Mouse (Mus musculus): ENCODE results near the gene Hist2h2be. TPM values are rescaled to one million over a fixed set of nuclear protein-coding genes. Genes with fewer than 3 reads are reported as not detected.

The Hist2h2be gene
- polyA plus RNA-seq, 1 experiment from 2014 or later: 4.3 TPM

Other genes starting within 250 kb of the Hist2h2be start
- 10.0 TPM for gene Plekho1, start 225.1 kb upstream of the Hist2h2be start, polyA plus RNA-seq (2017; shearing (Covaris generic))
- gene Vps45, start 162.7 kb upstream of the Hist2h2be start, polyA plus RNA-seq (2017; shearing (Covaris generic)): 30.5 TPM
- gene Otud7b, start 116.6 kb upstream of the Hist2h2be start, polyA plus RNA-seq (2017; shearing (Covaris generic)): 30.5 TPM
- 3.6 TPM for gene Mtmr11, start 59.1 kb upstream of the Hist2h2be start, polyA plus RNA-seq (2017; shearing (Covaris generic))
- 175 TPM for gene Sf3b4, start 48.8 kb upstream of the Hist2h2be start, polyA plus RNA-seq (2017; shearing (Covaris generic))
- gene Sv2a, start 40.0 kb upstream of the Hist2h2be start, polyA plus RNA-seq (2017; shearing (Covaris generic)): 2.9 TPM
- gene Bola1, start 1.4 kb upstream of the Hist2h2be start, polyA plus RNA-seq (2017; shearing (Covaris generic)): 37.2 TPM
- gene Hist2h2ab, start 1.3 kb upstream of the Hist2h2be start, polyA plus RNA-seq (2017; shearing (Covaris generic)): not detected
- gene Hist2h2ac, start 239 bp upstream of the Hist2h2be start, polyA plus RNA-seq (2017; shearing (Covaris generic)): 5.7 TPM
- gene Hist2h3c2, start 18.0 kb downstream of the Hist2h2be start, polyA plus RNA-seq (2017; shearing (Covaris generic)): 0.43 TPM
- 39.8 TPM for gene Hist2h2aa2, start 19.2 kb downstream of the Hist2h2be start, polyA plus RNA-seq (2017; shearing (Covaris generic))
- gene Hist2h2aa1, start 24.4 kb downstream of the Hist2h2be start, polyA plus RNA-seq (2017; shearing (Covaris generic)): 1.5 TPM
- gene Hist2h3c1, start 25.6 kb downstream of the Hist2h2be start, polyA plus RNA-seq (2017; shearing (Covaris generic)): not detected
- 2.3 TPM for gene Hist2h4, start 42.2 kb downstream of the Hist2h2be start, polyA plus RNA-seq (2017; shearing (Covaris generic))
- 1.5 TPM for gene Hist2h3b, start 47.5 kb downstream of the Hist2h2be start, polyA plus RNA-seq (2017; shearing (Covaris generic))
- 4.9 TPM for gene Hist2h2bb, start 48.6 kb downstream of the Hist2h2be start, polyA plus RNA-seq (2017; shearing (Covaris generic))
- gene Fcgr1, start 72.8 kb downstream of the Hist2h2be start, polyA plus RNA-seq (2017; shearing (Covaris generic)): 0.43 TPM
- gene BC107364, start 231.2 kb downstream of the Hist2h2be start, polyA plus RNA-seq (2017; shearing (Covaris generic)): not detected

Data from inflammation-experienced regulatory T-cells, adult 16 weeks (primary cell).